Mouse (Mus musculus): ENCODE measurements at regions not wholly inside any gene's neighbourhood (a gene's known extent, or its start where the extent isn't known, plus 50 kb on each side); places are given as distances from the start of the nearest gene placed in this dataset.

GRCm38 (mm10) chr12:112336691-112337295 lies 152.5 kb upstream of the A530016L24Rik start:
- peak; percentile 63 to 68 for DNase-seq

- DNase-seq = no peak
These were observed 151.8 kb upstream of the A530016L24Rik start for GRCm38 (mm10) chr12:112337443-112337842.

GRCm38 (mm10) chr12:112338976-112339375 lies 150.3 kb upstream of the A530016L24Rik start:
- peak; percentile 51 to 66 for DNase-seq

GRCm38 (mm10) chr12:112339481-112340179 lies 149.6 kb upstream of the A530016L24Rik start:
- DNase-seq = peak; percentile 60 to 72

GRCm38 (mm10) chr12:112340248-112340647 lies 149.0 kb upstream of the A530016L24Rik start:
- no peak for DNase-seq

GRCm38 (mm10) chr12:112341726-112342469 lies 147.3 kb upstream of the A530016L24Rik start:
- DNase-seq = peak in 1 of 2 experiments; percentile 16

GRCm38 (mm10) chr12:112343064-112343463 lies 146.2 kb upstream of the A530016L24Rik start:
- DNase-seq = peak in 1 of 2 experiments; percentile 3

GRCm38 (mm10) chr12:112344285-112344684 lies 145.0 kb upstream of the A530016L24Rik start:
- peak; percentile 2 to 15 for DNase-seq

- no peak for DNase-seq
These were observed 143.5 kb upstream of the A530016L24Rik start for GRCm38 (mm10) chr12:112345797-112346196.

GRCm38 (mm10) chr12:112348116-112348515 lies 141.1 kb upstream of the A530016L24Rik start:
- DNase-seq = peak in 1 of 2 experiments; percentile 5

GRCm38 (mm10) chr12:112349676-112350318 lies 139.5 kb upstream of the A530016L24Rik start:
- peak; percentile 75 to 77 for DNase-seq

- peak; percentile 61 to 64 for DNase-seq
These were observed 138.5 kb upstream of the A530016L24Rik start for GRCm38 (mm10) chr12:112350733-112351132.

GRCm38 (mm10) chr12:112363349-112363748 lies 125.9 kb upstream of the A530016L24Rik start:
- DNase-seq = no peak

- DNase-seq = no peak
These were observed 122.0 kb upstream of the A530016L24Rik start for GRCm38 (mm10) chr12:112367221-112367620.

GRCm38 (mm10) chr12:112368112-112368511 lies 121.1 kb upstream of the A530016L24Rik start:
- DNase-seq = no peak

GRCm38 (mm10) chr12:112369581-112370371 lies 119.5 kb upstream of the A530016L24Rik start:
- peak; percentile 88 for DNase-seq

GRCm38 (mm10) chr12:112372234-112373050 lies 116.8 kb upstream of the A530016L24Rik start:
- DNase-seq = peak; percentile 50 to 59

GRCm38 (mm10) chr12:112373966-112374365 lies 115.3 kb upstream of the A530016L24Rik start:
- DNase-seq = peak; percentile 90 to 92

GRCm38 (mm10) chr12:112376236-112376635 lies 113.0 kb upstream of the A530016L24Rik start:
- peak; percentile 82 to 85 for DNase-seq

- no peak for DNase-seq
These were observed 112.5 kb upstream of the A530016L24Rik start for GRCm38 (mm10) chr12:112376701-112377100.
